Mouse (Mus musculus) effector memory CD4-positive, alpha-beta T cell, adult 7 months (primary cell): ENCODE data around the gene Zfp52. TPM values are rescaled to one million over a fixed set of nuclear protein-coding genes. Genes with fewer than 3 reads are reported as not detected.

Source experiments
- polyA plus RNA-seq: library from polyadenylated mRNA; unstranded; fragments of 100-300 nt; shearing (Covaris generic); gene quantifications from one replicate; pipeline ENCODE4 v1.2.1, GENCODE M21; 2017

Gene Zfp52
- 14.9 TPM for polyA plus RNA-seq

DNA sequence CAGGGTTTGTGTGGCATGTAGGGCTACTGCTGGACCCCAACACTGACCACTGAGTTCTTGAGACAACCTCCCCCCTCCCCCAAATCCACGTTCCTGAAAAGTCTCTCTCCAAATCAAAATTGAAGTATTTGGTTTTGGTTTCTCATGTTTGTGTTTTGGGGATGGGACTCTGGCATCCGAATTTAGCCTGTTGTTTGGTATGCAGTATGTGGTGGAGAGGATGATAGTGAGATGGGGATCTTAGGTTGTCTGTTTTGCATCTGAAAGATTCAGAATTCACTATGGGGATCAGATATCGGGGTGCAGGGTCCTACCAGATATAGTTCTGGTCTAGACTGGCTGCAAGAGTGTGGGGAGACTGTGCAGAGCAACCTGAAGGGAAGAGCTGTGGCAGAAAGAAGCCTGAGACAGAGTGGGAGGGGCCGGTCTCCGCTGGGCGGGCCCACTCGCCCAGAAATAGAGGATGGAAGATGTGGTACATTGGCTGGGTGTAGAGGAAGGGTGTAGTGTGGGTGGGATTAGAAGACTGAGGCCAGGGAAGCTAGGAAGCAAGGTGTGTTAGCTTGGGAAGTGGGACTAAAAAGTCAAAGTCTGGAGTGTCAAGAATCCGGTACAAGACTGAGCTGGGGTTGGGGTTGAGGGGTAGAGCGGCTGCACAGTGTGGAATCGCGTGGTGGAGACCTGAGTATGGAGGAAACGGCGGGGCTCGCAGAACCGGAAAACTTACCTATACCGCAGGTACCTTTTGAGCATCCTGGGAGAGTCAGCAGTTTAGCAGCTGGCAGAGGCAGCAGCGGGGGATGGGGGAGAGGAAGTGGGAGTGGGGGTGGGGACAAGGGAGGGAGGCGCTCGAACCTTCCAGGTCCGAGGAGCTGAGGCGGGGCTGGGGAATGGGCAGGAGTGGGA is at the start of gene Zfp52:
TSS of gene Zfp52 (plus strand) at position 444 of the 906 bp plus-strand sequence.

DNA sequence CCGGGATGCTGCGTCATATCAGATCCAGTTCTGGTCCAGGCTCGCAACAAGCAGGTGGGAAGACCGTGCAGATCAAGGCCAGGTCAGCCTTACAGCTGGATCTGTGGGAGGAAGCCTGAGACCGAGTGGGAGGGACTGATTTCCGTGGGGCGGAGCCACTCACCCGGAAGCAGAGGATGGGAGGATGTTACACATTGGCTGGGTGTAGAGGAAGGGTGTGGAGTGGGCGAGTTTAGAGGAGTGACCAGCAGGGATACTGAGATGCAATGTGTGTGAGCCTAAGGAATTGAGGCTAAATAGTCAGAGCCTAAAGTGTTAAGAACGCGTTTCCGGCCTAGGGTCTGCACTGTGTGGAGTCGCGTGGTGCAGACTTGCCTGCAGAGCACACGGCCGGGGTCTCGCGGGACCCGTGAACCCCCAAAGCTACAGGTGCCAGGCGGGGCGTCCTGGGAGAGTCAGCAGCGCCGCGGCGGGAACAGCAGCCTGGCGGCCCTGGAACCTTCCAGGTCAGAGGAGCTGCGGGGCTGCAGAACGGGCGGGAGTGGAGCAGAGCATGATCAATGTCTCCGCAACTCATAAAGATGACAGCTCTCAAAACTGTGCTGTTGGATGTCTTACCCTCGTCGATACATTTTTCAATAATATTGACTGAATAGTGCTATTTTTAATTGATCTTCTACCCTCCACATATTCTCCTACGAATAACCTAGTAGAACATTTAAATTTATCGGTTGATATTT is 46.4 kb upstream of the Zfp52 start, which contains the start of gene Zfp53:
TSS of gene Zfp53 (plus strand) at position 239 of the 740 bp plus-strand sequence.

DNA sequence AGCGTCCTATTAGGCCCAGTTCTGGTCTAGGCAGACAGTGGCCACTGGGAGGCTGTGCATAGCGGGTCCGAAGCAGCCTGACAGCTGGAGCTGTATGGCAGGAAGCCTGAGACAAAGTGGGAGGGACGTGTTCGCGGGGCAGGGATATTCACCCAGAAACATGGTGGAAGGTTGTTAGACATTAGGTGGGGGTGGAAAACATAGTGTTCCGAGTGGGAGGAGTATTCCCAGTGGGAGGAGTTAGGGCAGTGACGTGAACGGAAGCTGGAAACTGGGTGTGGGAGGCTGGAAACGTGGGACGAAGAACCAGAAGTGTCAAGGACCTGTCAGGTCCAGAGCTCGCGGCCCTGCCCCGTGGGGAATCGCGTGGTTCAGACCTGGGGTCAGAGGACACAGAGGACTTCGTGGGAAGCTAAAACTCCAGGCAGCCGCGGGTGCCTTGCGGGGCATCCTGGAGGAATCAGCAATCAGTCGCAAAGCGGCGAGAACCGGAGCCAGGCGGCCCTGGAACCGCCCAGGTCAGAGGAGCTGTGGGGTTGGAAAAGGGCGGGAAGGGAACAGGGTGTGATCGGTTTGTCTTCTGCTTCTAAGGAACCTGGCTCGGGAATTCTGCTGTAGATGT is 31.5 kb downstream of the Zfp52 start, which contains the start of gene Zfp948:
TSS of gene Zfp948 (plus strand) at position 281 of the 622 bp plus-strand sequence.

Other genes starting within 250 kb of the Zfp52 start
- 0.59 TPM for gene Vmn1r237, start 223.7 kb upstream of the Zfp52 start, polyA plus RNA-seq
- gene Zfp677, start 151.8 kb upstream of the Zfp52 start, polyA plus RNA-seq: 15.6 TPM
- 4.4 TPM for gene Zfp54, start 112.3 kb upstream of the Zfp52 start, polyA plus RNA-seq
- 59.8 TPM for gene Zfp51, start 85.2 kb upstream of the Zfp52 start, polyA plus RNA-seq
- 61.5 TPM for gene Zfp53, start 46.5 kb upstream of the Zfp52 start, polyA plus RNA-seq
- 1.4 TPM for gene Zfp948, start 31.5 kb downstream of the Zfp52 start, polyA plus RNA-seq
- 3.3 TPM for gene Zfp983, start 115.1 kb downstream of the Zfp52 start, polyA plus RNA-seq
- 7.4 TPM for gene Gm10226, start 156.3 kb downstream of the Zfp52 start, polyA plus RNA-seq
- gene Zfp760, start 172.2 kb downstream of the Zfp52 start, polyA plus RNA-seq: 2.0 TPM
- gene Zfp229, start 195.3 kb downstream of the Zfp52 start, polyA plus RNA-seq: 0.52 TPM